In genomic region chr4:22491813-22492160, GRCm38 (mm10) we compare ENCODE assay signal across 11 mouse cellular contexts. TPM values are rescaled to one million over a fixed set of nuclear protein-coding genes. Genes with fewer than 3 reads are reported as not detected.
DNase-seq lines count a peak whose midpoint lies in the region; ATAC-seq and TF ChIP-seq lines count a peak whose summit lies in the region.
"Had no signal": no experiment of that assay in that cellular context is flagged by ENCODE, and none has a peak within 500 bp of the region (broad histone marks: within the 10 kb centered on the region; RNA-seq: fewer than 3 reads in every experiment).

No protein-coding gene starts in this region.

- peak overlapping the region; percentile 96 for H3K4me2 ChIP-seq in forebrain, embryonic 16.5 days (ENCODE audit: low read length)
- H3K4me2 ChIP-seq in midbrain, embryonic 11.5 days = peak overlapping the region; percentile 96
- no peak overlapping the region for H3K4me2 ChIP-seq in liver, embryonic 11.5 days

- DNase-seq in Muller cell, postnatal 12 days (ENCODE audit: inconsistent ontology term) = peak; percentile 48
- peak; percentile 97 for DNase-seq in midbrain, embryonic 11.5 days (ENCODE audit: low spot score, missing footprints)
- DNase-seq in cerebellum, adult 9-11 months = no peak
- DNase-seq in kidney, adult 18-20 months = no peak
- no peak for DNase-seq in liver, embryonic 11.5 days (ENCODE audit: low spot score)

- no peaks in the 10 kb centered on the region for H3K36me3 ChIP-seq in E14TG2a.4 (ENCODE audit: insufficient read depth, low read length)
- H3K36me3 ChIP-seq in forebrain, embryonic 16.5 days (ENCODE audit: control insufficient read depth, insufficient read depth) = no peaks in the 10 kb centered on the region
- H3K36me3 ChIP-seq in midbrain, embryonic 11.5 days (ENCODE audit: control insufficient read depth, insufficient read depth, low read length) = no peaks in the 10 kb centered on the region
- H3K36me3 ChIP-seq in liver, embryonic 11.5 days (ENCODE audit: control insufficient read depth, insufficient read depth, low read length) = no peaks in the 10 kb centered on the region
- H3K36me3 ChIP-seq: embryonic facial prominence, embryonic 13.5 days had no signal

- peak overlapping the region; percentile 56 for H3K4me3 ChIP-seq in E14TG2a.4 (replicated peaks; ENCODE audit: low read length)
- peak overlapping the region; percentile 93 for H3K4me3 ChIP-seq in forebrain, embryonic 16.5 days (replicated peaks; ENCODE audit: low read length)
- peak overlapping the region; percentile 99 for H3K4me3 ChIP-seq in midbrain, embryonic 11.5 days (ENCODE audit: low read depth, low read length)
- H3K4me3 ChIP-seq in liver, embryonic 11.5 days (ENCODE audit: low read depth, low read length) = no peak overlapping the region

- H3K9ac ChIP-seq in forebrain, embryonic 16.5 days (replicated peaks; ENCODE audit: low read depth, low read length) = peak overlapping the region; percentile 60
- peak overlapping the region; percentile 97 for H3K9ac ChIP-seq in midbrain, embryonic 11.5 days (ENCODE audit: low read length)
- no peak overlapping the region for H3K9ac ChIP-seq in liver, embryonic 11.5 days (ENCODE audit: low read depth, low read length)
- H3K9ac ChIP-seq: embryonic facial prominence, embryonic 13.5 days; liver, embryonic 14.5 days had no signal

- H3K27me3 ChIP-seq in E14TG2a.4 (ENCODE audit: insufficient read depth, low read length) = peaks cover 89% of the 10 kb centered on the region
- H3K27me3 ChIP-seq in forebrain, embryonic 16.5 days (replicated peaks; ENCODE audit: control insufficient read depth, insufficient read depth, low read length) = 0 out of 2 replicates have a peak, but pooled peaks cover 2% of the 10 kb centered on the region
- H3K27me3 ChIP-seq in midbrain, embryonic 11.5 days (ENCODE audit: control insufficient read depth, insufficient read depth, low read length) = no peaks in the 10 kb centered on the region
- H3K27me3 ChIP-seq in liver, embryonic 11.5 days (replicated peaks; ENCODE audit: control insufficient read depth, insufficient read depth, low read length) = peaks cover 92% of the 10 kb centered on the region

- ATAC-seq in forebrain, embryonic 16.5 days = no peak
- no peak for ATAC-seq in midbrain, embryonic 11.5 days (ENCODE audit: low FRiP score)
- ATAC-seq in liver, embryonic 11.5 days (replicated peaks; ENCODE audit: low FRiP score) = no peak

- peak overlapping the region; percentile 92 for H3K27ac ChIP-seq in forebrain, embryonic 16.5 days (ENCODE audit: low read length)
- H3K27ac ChIP-seq in midbrain, embryonic 11.5 days (ENCODE audit: low read depth, low read length) = peak overlapping the region; percentile 92
- no peak overlapping the region for H3K27ac ChIP-seq in liver, embryonic 11.5 days (ENCODE audit: low read depth, low read length)
- H3K27ac ChIP-seq: embryonic facial prominence, embryonic 13.5 days; liver, embryonic 14.5 days had no signal

- no peaks in the 10 kb centered on the region for H3K9me3 ChIP-seq in E14TG2a.4 (ENCODE audit: low read length)
- no peaks in the 10 kb centered on the region for H3K9me3 ChIP-seq in forebrain, embryonic 16.5 days (ENCODE audit: control insufficient read depth, low read length)
- H3K9me3 ChIP-seq in midbrain, embryonic 11.5 days (ENCODE audit: control insufficient read depth, low read length) = no peaks in the 10 kb centered on the region
- H3K9me3 ChIP-seq in liver, embryonic 11.5 days (ENCODE audit: control insufficient read depth, low read length) = no peaks in the 10 kb centered on the region
- H3K9me3 ChIP-seq: embryonic facial prominence, embryonic 13.5 days had no signal

- WGBS in forebrain, embryonic 16.5 days = 0% methylated on average over 7 of the region's 7 CpGs
- WGBS in midbrain, embryonic 11.5 days = under 1% methylated on average over 7 of the region's 7 CpGs
- WGBS in liver, embryonic 11.5 days = under 1% methylated on average over 7 of the region's 7 CpGs

- H3K4me1 ChIP-seq in E14TG2a.4 (replicated peaks; ENCODE audit: low read depth, low read length) = peaks cover 58% of the 10 kb centered on the region
- H3K4me1 ChIP-seq in forebrain, embryonic 16.5 days (replicated peaks; ENCODE audit: control insufficient read depth, insufficient read depth, low read length) = peaks cover 34% of the 10 kb centered on the region
- H3K4me1 ChIP-seq in midbrain, embryonic 11.5 days (ENCODE audit: control insufficient read depth, insufficient read depth, low read length) = peaks cover 23% of the 10 kb centered on the region
- peaks cover 5% of the 10 kb centered on the region for H3K4me1 ChIP-seq in liver, embryonic 11.5 days (replicated peaks; ENCODE audit: control insufficient read depth, insufficient read depth, low read length)

- TF ChIP-seq CTCF in E14TG2a.4 (conservative IDR thresholded peaks at IDR 0.05; ENCODE audit: low read length) = no peak

RNA-seq across cellular contexts. Expression of gene Pou3f2, which starts 3.6 kb away (rescaled TPM):
- polyA plus RNA-seq in forebrain, embryonic 16.5 days (2015; fragmentation: Nextera tagmentation; extraction: Ambion mirVana) = 48.1 and 58.3 TPM in 2 replicates
- polyA plus RNA-seq in midbrain, embryonic 11.5 days (2014; fragmentation: Nextera tagmentation; extraction: Ambion mirVana) = 55.6 and 66.9 TPM in 2 replicates
- polyA plus RNA-seq in liver, embryonic 11.5 days (2014; fragmentation: Nextera tagmentation; extraction: Ambion mirVana) = 0.06 and 0.08 TPM in 2 replicates
- polyA plus RNA-seq: gonadal fat pad, adult 2 months; kidney, embryonic 14.5 days; liver, embryonic 14.5 days had no signal

Comparison
In these comparisons a context has a peak if more than half of its experiments do, and no peak if none do; other contexts are left out.
1. DNase-seq: peak in Muller cell, postnatal 12 days (single experiment) and midbrain, embryonic 11.5 days (single experiment); none in cerebellum, adult 9-11 months (single experiment), kidney, adult 18-20 months (single experiment) and liver, embryonic 11.5 days (single experiment).
2. RNA of gene Pou3f2, which starts 3.6 kb away (polyA plus RNA-seq): 55.6 to 66.9 TPM in midbrain, embryonic 11.5 days and 48.1 to 58.3 TPM in forebrain, embryonic 16.5 days; 0.06 to 0.08 TPM in liver, embryonic 11.5 days; every median in the first group is over 10 times any median in the second.